Mouse (Mus musculus): Measurements from ENCODE around the gene Zfp143. TPM values are rescaled to one million over a fixed set of nuclear protein-coding genes. Genes with fewer than 3 reads are reported as not detected.
A peak's percentile ranks its signal among the peaks of the same experiment; 100 is the strongest.
"Not testable (repeated sequence)": the region's sequence is repeated elsewhere in the genome, so short reads cannot be mapped to it uniquely, and the experiment has no call there.

The Zfp143 gene
- total RNA-seq (2021), result 10.9 and 15.4 TPM in 2 replicates
- long read RNA-seq, experiment 1, partial matches to known transcripts, result 0 of 10 reads
- long read RNA-seq, experiment 1, other reads (novel, unspliced or antisense), result 2 of 10 reads
- long read RNA-seq, experiment 2, partial matches to known transcripts, result 0 of 4 reads
- long read RNA-seq, experiment 2, other reads (novel, unspliced or antisense), result 1 of 4 reads

DNA sequence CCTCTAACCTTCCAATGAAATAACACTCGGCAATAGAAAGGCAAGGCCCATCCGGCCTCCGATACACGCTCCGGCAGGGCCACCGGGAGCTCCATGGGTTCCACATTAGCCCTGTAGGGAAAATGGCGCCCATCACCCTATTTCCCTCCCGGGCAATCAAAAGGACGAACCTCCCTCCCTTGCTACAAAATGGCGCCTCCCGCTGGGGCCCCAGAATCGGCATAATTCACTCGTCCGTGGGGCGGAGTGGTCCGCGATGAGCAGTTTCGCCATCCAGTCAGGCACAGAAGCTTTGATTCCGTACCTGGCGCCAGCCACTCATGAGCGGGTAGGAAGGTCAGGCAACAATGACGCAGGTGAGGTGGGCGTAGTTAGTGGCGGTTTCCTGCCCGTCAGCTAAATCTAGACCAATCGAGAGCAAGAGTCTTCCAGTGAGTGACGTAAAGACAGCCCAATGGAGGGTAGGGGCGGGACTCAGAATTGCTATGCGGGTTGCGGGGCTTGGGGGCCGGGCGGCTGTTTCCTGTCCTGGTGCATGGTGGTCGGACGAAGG, at the start of gene Zfp143:
Zfp143 (plus strand) TSS at position 19 of the 553 bp plus-strand sequence.
- peak; percentile 100 for DNase-seq

DNA sequence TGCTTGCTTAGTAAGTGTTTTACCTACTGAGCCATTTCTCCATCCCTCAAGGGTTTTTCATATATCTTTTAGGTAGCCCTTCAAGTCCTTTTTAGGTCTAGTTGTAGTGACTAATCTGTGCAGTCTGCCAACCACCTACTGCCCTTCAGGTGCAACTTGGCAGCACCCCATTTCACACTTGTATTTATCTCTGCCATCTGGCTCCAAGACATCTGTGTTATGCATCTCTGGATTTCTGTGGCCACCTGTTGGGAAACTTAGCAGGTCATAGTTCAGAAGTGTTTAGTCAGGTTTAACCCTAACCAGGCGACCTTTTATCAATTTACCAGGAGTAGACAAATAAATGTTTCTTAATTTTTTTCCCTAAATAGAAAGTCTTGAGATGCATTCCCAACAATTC, 49.6 kb upstream of the Zfp143 start:
- DNase-seq, result no peak

DNA sequence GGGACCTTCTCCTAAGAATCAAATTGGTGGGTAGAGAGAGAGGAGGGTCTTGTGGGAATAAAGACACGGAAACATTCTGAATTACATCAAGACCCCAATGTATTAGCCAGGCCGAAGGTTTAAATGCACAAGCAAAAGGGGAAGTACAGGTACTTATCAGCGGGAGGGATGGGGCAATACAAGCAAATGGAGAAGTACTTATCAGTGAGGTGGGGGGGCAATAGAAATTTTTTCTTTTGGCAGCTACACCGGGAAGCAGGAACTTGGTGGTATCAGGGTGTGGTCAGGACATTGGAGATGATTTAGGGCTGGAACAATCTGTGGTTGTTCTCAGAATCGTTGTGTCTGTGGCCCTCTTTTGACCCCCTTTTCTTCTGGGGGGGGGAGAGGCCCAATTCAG, 46.7 kb upstream of the Zfp143 start:
- no peak for DNase-seq

DNA sequence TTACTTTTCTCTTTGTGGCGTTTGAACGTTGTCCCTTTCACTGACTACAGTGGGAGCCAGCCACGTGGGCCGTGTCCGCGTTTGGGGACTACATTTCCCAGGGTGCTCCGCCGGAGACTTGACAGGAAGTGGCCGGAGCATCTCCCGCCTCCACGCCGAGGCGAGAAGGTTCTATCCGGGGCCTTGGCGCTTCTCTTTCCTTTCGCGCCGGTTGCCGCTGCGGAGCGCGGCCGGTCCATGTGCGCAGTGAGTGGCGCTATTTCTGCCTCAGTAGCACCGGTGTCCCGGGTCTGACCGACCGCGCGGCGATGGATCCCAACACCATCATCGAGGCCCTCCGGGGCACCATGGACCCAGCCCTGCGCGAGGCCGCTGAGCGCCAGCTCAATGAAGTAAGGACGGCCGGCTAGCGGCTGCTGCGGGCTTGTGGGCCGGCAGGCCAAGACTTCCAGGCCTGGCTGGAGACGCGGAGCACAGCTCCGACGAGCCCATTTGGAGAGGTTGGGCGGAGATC, 42.8 kb upstream of the Zfp143 start, which contains the start of gene Ipo7:
Ipo7 (plus strand) TSS at position 158 of the 514 bp plus-strand sequence.
- peak; percentile 96 for DNase-seq

DNA sequence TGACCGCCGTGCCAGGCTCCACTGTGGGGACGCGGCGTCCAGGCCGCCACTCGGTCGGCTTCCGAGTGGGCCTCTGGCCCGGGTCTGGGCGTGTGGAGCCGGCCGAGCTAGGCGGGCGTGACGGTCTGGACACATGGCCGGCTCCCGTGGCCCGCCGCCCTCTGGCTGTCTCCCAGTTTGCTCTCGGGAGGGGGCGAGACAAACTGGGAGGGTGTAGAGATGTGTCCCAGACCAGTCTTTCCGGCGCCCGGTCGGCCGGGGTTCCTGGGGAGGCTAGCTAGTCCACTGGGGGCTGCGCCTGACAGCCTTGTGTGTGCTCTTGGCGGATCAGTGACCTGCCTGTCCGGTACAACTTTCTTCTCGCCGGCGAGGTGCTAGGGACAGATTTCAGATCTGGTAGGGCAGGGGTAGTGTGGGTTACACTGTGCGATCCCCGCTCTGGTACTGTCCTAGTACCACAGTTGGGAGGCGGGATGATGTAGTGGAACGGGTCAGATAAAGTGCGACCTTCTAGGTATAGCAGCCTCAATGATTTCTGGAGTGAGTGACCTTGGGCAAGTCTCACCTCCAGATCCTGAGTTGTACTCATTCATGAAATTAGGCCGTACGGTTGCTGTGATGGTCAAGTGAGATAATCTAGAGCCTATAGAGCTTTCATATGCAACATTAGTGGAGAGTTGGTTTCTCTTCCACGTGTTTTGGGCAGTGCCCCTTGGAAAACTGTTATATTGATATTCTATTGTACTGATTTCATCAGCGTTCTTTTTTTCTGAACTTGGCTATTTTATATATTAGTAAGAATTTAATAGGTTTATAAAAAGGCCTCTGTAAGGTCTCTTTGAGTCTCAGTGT, 42.2 kb upstream of the Zfp143 start:
- peak; percentile 84 for DNase-seq

DNA sequence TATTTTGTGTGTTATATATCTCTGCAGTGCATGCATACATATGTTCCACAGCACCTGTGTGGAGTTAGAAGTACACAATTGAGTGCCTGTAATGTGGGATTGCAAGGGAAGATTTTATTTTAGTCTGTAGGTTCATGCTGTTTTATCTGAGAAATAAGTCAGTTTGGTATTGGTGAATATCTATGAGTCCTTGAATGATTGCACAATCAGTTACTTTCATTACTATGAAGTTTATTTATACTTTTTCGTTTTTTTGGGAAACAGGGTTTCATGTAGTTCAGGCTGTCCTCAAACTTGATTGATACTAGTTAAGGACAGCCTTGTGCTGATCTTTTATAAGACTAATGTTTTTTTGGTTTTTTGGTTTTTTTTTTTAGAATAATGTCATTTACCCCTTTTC, 37.5 kb upstream of the Zfp143 start:
- DNase-seq, result no peak

DNA sequence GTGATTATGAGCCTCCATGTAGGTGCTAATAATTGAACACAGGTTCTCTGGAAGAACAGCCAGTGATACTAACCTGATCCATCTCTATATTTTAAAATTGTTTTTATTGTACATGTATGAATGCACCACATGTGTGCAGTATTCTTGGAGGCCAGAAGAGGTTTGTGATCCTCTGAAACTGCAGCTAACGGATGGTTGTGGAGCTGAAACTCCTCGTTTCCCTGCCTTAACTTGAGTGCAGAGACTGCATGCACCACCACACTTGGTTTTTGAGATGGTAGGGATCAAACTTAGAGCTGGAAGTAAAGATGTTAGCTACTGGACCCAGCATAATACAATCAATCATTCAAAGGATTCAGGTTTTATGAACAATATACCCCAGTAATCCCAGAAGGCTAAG, 34.4 kb upstream of the Zfp143 start:
- no peak for DNase-seq

DNA sequence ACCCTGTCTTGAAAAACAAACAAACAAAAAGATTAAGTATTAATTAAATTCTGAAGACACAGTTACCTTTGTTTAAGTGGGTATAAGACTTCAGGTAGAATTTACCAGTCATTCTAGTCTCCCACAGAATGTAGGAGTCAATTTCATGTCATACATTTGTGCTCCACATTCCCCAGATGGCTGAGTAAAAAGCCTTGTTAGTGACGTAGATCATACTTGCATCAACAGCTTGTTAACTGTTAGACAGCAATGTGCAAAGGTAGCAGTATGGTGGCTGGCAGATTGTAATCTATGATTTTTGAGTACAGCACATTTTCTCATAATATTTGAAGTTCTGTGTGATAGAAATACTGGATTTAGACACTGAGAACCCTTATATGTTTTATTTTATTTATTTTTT, 32.2 kb upstream of the Zfp143 start:
- no peak for DNase-seq

DNA sequence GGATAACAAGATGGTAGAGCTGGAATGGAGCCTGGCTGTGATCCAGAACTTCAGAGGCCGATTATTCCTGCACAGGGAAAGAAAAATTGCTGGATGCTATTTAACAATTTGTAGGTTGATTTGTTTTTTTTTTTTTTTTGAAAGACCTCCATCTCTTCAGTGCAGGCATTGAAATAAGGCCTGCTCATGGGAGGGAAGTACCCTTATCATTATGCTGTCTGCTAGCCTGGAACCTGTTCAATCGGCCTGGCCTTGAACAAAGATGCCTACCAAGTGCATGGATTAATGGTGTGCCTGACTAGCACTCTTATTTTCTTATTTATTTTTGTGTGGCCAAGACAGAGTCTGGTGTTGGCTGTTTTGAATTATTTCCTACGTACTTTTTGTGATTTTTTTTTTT, 30.7 kb upstream of the Zfp143 start:
- DNase-seq, result no peak

DNA sequence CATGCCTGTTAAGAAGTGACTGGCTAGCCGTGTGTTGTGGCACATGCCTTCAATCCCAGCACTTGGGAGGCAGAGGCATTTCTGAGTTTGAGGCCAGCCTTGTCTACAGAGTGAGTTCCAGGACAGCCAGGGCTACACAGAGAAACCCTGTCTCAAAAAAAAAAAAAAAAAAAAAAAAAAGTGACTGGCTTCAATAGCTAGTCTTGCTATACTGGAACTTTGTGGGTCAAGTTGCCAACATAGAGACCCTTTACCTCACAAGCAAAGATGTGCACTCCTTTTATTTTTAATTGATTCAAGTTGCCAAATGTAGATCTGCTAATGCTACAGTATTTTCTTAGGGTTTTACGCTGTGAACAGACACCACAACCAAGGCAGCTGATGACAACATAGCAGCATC, 3.3 kb upstream of the Zfp143 start:
- not testable (repeated sequence) for DNase-seq

DNA sequence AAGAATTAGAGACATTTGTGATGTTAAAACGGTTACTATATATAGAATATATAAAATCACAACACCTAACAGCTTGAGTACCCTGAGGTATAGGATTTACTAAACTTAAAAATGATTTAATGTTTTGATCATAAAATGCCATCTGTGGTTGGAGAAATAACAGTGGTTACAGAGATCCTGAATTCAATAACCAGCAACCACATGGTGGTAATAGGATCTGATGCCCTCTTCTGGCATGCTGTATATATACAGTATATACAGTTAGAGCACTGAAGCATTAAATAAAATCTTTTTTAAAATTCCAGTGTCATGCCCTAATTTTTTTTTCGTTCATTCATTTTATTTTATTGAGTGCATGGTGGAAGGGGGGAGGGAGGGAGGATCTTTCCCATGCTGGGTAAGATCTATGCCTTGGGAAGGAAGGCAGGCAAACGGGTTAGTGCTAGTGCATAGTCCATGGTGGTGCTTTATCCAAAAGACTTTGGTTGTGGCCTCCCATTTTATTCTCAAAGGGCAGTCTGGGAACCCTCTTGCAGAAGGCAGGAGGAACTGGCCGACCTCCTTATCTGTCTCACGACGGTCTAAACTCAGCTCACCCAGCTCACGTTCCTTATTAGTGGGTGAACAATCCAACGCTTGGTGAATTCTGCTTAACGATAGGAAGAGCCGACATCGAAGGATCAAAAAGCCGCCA, 1.8 kb upstream of the Zfp143 start:
- no peak for DNase-seq

DNA sequence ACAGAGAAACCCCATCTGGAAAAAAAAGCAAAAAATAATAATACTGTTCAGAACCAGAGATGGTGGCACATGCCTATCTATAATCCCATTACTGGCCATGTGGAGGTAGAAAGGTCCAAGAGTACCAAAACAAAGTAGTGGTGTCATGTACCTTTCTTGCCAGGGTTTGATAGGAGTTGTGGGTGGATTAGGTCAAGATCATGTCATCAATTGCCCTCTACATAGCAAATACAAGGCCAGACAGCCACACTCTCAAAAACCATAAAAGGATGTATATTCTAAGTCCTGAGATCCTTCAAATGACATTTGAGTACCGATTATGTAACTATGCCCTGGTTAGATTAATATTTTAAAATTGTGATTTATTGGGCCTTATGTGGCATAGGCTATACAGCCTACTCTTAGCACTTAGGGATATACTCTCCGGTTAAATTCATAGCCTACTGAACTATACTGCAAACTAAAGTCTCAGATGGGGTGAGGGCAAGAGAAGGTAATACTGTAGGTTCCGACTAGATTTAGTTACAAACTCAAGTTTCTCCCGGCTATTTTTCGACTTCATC, 830 bp upstream of the Zfp143 start:
- DNase-seq, result no peak

DNA sequence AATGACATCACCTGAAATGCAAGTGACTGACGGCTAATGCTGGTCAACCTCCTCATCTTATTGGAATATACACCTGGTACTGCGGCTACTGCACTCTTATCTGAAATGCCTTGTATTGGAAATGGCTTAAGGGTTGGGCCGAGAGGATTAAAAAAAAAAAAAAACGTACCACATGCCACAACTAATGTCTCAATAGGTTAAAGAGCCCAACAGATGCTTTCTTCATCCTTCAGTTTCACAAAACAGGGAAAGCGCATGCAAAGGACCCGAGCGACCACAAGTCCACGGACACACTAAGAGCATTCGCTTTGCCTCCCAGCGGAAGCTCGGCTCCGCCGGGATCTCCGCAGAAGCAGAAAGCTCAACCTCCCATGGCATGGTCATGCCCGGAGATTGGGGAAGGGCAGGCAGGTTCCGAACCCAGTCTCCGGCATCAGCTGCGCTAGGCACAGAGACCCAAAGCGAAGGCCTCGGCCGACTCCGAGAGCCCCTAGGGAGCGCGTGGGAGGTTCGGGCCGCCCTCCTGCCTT, 283 bp upstream of the Zfp143 start:
- no peak for DNase-seq

DNA sequence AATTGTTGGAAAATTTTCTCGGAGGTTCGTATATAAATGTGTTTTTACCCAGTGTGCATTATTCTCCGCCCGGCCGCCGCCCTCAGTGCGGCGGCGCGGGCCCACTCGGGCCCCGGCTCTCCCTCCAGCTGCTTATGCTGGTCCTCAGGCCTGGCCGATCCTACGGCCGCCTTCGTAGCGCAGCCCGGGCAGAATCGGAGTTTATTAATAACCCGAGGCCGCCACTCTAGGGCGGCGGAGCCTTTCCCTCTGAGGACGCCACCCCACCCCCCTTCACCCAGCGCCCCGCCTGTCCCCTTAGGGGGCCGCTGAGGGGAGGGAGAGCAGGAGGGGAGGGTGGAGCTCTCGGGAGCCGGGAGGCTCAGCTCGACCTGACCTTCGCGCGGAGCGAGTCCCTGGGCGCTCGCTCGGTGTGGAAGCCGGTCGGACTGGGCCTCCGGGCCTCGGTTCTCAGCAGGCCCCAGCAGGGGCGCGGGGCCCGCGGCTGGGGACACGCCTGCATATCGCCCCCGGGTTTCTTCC, 796 bp downstream of the Zfp143 start:
- DNase-seq, result peak; percentile 95

DNA sequence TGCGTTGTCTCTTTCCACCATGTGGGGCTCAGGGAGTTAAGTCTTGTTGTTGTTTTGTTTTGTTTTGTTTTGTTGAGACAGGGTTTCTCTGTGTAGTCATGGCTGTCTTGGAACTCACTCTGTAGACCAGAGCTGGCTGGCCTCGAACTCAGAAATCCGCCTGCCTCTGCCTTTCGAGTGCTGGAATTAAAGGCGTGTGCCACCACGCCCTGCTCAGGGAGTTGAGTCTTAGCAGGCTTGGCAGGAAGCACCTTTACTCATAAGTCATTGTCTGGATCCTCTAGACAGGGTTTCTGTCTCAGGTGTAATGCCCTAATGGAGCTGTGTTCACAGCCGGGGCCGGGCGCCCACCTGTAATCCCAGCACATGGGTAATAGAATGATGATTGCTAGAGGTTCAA, 2.7 kb downstream of the Zfp143 start:
- no peak for DNase-seq

DNA sequence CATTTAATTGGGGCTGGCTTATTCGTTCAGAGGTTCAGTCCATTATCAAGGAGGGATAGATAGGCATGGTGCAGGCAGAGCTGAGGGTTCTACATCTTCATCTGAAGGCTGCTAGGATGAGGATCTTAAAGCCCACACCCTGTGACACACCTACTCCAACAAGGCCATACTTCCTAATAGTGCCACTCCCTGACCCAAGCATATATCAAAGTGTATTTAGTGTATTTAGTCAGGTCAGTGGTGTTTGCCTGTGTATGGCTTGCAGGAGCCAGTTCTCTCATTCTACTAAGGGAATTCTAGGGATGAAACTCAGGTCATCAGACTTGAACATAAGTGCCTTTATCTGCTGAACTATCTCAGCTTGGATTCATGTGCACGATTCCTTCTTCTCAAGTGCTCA, 8.1 kb downstream of the Zfp143 start:
- DNase-seq, result no peak

DNA sequence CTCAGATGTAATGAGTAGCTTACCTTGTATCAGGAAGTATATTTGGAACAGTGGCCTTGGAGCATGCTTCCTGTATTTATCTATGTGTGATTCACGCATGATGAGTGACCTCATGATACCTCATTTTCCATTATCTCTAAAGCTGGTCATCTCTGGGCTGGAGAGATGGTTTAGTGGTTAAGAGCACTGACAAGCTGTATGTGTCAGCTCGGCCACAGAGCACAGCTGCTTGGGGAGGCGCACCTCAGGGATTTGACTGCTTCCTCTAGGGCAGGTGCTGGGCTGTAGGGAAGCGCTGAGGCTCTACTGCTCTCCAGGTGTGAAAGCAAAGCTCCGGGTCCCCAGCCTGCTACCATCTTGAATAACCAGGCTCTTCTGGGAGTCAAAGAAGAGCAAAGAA, 17.2 kb downstream of the Zfp143 start:
- no peak for DNase-seq

DNA sequence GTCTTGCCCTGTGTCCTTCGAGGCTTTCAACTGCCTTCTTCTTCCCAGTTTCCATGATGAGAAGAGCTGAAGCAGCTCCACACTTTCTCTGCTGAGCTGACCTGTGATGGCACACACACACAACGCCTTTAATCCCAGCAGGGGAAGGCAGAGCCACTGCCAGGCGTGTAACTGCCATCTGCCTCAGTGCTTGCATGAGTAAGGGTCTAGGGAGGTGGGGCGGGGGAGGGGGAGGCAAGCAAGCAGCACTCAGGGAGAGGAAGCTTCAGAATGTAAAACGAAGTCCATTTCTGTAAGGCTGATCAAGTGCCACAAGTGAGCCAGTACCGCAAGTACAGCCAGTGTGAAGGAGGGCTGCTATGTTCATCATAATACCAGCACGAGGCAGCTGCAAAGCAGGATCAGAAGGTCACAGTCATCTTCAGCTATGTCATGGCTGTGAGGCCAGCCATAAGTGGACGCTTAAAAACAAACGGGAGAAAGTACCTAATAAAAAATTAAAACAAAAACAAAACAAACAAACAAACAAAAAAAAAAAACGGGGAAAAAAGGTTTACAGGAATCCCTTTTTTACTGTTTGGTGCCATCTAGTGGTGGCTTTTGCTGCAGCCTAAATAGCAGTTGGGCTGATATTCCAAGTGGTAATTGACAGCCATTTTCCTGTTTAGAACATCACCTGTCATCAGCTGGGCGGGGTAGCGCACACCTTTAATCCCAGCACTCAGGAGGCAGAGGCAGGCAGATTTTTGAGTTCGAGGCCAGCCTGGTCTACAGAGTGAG, 22.6 kb downstream of the Zfp143 start:
- peak; percentile 78 for DNase-seq

DNA sequence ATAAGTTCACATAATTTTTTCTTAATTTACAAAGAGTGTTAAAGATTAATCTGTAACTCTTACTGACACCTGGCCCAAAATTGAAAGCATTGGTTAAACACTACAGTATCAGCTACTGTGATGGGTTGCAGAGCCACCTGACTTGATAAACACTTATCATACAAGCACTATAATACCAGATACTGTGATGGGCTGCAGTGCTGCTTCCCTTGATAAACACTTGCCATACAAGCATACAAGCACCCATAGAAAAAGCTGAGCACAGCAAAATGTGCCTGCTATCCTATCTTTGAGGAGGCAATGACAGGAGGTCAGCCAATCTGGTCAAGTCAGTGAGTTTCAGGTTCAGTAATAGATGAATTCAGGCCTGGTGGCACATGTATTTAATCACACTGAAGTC, 24.2 kb downstream of the Zfp143 start:
- no peak for DNase-seq

DNA sequence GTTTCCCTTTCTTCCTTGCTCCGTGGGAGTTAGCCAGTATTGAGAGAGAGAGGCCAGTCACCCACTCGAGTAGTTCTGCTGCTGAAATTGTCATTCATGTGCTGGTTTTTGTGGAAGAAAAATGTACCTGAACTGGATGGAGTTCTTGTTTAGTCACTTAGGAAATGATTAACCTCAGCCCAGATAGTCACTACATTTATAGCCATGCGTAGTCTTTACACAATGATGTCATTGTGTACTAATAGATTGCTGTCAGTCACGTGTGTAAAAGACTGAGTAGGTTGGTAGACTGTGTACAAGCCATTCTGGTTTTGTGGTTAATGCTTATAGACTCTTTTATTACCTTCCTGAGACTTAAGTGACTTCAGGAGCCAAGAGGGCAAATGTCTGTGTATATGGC, 26.9 kb downstream of the Zfp143 start:
- DNase-seq, result no peak

DNA sequence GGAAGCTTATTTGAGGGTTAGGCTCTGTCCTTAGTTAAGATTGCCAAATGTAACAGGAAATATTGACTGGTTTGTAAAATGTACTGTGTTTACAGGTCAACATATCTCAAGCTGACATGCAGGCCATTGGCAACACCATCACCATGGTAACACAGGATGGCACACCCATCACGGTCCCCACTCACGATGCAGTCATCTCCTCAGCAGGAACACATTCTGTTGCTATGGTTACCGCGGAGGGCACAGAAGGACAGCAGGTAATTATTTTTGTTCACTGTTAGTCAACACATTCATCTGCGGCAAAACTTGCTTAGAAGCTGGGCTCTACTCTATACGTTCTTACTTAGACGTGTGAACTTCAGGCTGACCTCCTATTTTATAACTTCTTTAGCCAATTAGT, 30.7 kb downstream of the Zfp143 start:
- no peak for DNase-seq

All from adrenal gland, postnatal 14 days (tissue).